Mouse (Mus musculus) monocyte, adult 2 months (primary cell): ENCODE measurements around the gene Cyba.

Experiments used
- DNase-seq, 2 experiments: peaks; one replicate each; pipeline ENCODE4 v3.0.0; 2022; ENCODE audit warnings: low spot score in 2 of 2, low read depth in 1 of 2

Cyba gene

DNA sequence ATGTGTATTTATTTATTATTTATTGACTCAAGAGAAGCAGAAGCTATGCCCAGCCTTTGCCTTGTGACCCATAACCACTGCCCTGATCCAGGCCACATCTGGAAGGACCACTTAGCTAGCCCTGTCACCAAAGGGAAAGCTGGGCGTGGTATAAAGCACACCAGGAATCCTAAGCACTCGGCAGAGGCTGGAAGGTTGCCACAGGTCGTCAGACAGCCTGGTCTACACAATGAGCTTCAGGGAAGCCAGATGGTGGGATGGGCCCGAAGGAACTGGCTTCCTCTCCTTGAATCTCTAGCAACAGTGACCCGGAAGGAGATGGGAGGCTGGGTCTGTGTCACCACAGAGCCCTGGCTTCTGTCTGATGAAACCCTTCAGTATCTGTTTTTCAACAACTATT, 9.1 kb downstream of the Cyba start:
- DNase-seq, result no peak

DNA sequence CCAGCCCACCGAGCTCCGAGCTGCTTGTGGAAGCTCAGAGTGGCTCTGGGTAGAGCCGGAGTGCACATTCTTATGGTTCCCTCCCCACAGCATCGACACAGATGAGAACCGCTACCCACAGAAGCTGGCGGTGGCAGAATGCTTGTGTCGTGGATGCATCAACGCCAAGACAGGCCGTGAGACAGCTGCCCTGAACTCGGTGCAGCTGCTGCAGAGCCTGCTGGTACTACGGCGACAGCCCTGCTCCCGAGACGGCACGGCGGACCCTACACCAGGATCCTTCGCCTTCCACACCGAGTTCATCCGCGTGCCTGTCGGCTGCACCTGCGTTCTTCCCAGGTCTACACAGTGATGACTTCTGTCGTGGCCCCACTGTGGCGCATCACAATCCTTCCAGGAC, 9.5 kb downstream of the Cyba start:
- DNase-seq, result no peak

DNA sequence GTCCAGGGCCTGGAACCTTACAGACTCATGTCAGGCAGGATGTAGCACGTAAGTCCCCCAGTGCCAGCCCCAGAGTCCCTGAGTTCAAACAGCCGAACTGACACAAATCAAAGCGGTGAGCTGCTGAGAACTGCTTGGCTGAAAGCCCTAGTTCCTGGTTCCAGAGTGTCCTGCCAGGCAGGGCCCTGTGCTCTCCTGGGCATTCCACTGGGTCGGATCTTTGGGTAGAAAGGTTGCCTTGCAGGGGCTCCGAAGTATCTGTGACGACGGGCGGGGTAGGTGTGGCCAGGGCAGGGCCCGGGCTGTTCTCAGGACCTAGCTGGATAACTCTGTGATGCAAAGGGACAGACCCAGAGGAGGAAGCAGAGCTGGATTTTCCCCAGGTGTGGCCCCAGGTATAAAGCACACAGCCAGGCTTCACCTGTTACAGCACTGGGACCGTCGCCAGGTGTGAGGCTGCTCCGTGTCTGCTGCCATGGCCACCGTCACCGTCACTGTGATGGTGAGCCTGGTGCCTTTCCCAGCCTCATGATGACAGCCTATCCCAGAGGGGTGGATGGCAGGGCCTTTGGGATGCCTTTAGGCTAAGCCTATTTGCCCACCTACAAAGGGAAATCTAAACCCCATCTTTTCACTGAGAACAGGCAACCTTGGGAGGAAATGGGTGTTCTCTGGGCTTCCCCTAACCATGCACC, 11.2 kb downstream of the Cyba start, which contains the start of gene Il17c:
Gene Il17c (plus strand): TSS at position 645 of the 695 bp plus-strand sequence.
- DNase-seq, result no peak

DNA sequence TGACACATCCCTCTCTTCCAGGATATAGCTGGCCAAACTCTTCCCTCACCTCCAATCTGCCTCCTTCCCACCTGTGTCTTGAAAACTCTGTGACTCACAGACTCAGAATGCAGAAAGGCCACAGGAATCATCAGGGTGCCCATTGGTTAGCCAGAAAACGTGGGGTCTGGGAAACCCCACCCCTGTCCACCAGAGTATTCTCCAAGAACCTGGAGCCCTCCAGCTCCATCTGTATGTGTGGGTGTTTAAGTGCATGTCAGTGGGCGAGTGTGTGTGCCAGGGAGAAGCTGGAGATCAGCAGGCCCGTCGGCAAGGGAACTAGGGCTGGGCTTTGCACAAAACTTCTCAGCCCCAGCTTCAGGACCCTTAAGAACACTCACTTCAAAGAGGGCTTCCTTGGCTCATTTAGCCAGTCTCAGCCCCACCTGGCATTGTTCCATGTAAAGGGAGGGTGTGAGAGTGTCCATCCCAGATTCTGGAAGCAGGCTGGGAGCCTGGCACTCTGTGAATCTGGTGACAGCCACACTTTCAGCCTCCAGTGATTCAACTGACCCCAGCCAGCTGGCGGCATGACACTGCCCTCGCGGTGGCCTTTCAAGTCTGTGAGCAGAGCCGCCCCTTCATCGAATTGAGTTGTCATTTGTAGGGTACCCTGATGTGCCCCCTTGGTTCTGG, 12.7 kb downstream of the Cyba start:
- no peak for DNase-seq

DNA sequence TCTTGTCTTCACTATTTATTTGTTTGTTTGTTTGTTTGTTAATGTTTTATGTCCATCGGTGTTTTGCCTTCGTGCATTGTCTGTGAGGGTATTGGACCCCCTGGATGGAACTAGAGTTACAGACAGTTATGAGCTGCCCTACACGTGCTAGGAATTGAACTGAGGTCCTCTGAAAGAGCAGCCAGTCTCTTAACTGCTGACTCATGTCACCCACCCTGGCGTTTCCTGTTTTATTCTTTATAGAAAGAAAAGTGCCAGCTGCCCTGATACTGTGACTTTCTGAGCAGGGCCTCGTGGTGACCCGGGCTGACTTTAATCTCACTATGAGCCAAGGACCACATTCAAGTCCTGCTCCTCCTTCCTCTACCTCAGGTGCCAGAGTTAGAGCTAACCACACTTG, 17.2 kb downstream of the Cyba start:
- no peak for DNase-seq

DNA sequence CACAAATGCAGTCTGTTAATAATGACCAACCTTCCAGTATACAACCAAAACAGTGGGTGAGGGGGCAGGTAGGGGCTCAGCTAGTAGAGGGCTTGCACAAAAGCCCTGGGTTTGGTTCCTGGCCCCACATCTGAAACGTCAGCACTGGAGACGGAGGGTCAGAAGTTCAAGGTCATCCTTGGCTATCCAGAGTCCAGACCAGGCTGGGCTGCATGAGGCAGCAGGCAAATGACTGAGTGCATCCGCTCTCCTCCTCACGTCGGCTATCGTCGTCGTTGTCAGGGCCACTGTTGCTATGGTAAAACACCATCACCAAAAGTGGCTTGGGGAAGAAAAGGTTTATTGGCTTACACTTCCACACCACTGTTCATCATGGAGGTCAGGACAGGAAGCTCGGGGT, 18.4 kb downstream of the Cyba start:
- no peak for DNase-seq

DNA sequence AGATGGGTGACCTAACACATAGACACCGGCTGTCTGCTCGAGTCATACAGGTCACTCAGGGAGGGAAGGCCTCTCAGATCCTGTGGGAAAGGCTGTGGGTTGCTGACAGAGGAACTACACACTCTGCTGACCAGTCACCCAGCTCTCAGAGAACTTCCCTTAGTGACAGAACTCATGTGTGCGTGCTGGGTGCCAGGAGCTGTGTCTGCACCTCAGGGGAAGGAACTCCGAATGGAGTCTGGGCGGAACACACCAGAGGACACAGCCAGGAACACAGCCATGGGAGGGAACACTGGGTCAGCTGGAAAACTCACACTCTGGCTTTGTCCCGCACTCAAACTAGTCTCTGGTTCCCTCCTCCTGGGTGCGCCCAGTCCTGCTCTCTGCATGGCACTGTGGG, 25.1 kb downstream of the Cyba start:
- no peak for DNase-seq

DNA sequence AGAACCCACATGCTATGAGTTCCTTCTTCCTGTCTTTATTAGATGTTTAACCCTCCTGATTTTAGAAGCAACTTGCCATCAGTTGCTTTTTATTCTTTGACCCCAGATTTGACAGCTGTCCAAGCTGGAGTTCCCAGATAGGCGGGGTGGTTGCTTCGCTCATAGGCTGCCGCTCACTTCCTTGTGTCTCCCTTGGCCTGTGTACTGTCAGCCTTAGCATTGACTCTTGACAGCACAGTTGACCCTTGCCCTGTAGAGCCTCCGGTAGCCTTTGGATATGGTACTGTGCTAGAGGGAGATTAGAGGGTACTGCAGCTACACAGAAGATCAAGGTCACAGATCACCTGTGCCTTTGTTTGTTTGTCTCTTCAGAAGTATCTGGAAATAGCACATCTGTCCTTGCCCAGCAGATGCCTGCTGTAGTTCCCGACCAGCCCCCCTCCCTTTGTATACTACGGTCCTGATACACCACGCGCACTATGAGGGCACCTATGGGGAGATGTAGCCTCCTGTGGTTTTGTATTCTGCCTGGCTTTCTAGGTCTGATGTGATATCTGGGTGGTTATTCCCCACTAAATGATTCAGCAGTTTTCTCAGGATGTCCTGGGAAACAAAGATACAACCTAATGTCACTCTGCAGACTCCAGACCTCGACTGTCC, 27.5 kb downstream of the Cyba start:
- no peak for DNase-seq

DNA sequence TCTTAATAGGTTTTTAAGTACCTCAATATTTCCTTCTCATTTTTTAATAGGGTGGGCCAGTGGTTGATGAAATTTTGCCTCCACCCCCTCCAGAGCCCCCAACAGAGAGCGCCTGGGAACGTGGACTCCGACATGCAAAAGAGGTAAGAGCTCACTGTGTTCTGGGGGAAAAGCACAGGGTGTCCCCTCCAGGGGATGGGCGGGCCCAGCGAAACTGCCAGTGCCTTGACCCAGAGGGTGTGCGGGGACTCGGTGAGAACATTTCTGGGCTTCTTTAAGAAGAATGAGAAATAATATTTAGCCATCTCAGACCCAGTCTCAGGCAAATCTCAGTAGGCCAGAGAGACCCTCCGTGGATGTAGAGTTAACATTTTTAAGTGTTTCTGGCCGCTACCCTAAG, 34.5 kb downstream of the Cyba start:
- DNase-seq, result no peak

DNA sequence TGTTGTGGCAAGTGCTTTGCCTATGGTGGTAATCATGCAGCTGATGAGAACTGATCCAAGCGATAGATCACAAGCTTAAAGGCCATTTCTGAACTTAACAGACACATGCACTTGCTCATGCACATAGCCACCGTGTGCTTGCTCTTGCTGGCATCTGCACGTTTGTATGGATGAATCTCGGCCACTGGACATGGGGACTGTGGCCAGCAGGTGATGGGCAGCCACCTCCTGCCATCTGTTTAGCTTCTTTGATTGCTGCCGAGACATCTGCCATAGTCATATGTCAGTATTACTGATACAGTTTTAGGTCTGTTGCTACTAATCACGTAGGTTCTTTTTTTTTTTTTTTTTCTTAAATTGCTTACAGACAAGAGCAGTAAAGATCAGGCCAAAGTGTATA, 37.4 kb downstream of the Cyba start:
- DNase-seq, result no peak

DNA sequence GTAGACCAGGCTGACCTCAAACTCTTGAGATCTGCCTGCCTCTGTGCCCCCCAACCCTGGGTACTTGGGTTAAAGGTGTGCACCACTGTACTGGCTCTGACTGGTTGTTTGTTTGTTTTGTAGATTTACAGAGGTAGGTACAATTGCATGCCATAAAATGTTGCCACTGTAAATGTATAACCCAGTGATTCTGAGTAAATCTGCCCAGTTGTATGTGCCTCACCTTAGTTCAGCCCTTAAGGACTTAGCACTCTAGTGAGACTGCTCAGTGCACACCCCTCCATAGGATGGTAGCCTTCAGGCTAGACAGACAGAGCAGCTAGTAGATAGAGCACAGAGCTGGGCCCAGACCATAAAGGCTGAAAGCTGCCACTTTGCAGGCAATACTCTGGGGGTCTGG, 39.0 kb downstream of the Cyba start:
- no peak for DNase-seq

DNA sequence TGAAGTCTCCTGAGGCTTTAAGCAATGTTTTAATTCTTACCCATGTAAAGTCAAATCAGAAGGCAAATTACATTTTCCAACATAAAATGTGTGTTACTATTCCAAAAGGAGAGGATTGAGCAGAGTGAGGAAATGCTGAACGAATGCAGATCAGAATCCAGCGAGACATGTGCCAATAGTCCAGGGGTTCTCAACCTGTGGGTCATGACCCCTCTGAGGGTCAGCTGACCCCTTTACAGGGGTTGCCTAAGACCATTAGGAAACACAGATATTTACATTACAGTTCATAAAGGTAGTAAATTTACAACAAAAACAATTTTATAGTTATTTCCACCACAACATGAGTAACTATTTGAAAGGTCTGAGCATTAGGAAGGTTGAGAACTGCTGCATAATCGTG, 42.0 kb downstream of the Cyba start:
- DNase-seq, result no peak

DNA sequence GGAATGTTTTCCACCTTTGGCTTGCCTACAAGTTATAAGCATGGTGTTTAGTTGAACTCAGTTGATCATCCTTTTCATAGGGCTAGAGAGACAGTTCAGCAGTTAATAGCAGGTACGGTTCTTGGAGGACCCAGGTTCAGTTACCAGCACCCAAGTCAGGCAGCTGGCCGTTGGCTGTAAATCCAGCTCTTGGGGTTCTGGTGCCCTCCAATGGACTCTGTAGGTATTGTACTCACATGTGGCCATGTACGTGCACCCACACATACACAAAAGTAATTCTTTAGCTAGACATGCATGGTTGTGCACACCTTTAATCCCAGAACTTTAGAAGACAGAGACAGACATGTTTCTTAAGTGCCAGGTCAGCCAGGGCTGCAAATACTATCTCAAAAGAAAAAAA, 43.4 kb downstream of the Cyba start:
- DNase-seq, result no peak

DNA sequence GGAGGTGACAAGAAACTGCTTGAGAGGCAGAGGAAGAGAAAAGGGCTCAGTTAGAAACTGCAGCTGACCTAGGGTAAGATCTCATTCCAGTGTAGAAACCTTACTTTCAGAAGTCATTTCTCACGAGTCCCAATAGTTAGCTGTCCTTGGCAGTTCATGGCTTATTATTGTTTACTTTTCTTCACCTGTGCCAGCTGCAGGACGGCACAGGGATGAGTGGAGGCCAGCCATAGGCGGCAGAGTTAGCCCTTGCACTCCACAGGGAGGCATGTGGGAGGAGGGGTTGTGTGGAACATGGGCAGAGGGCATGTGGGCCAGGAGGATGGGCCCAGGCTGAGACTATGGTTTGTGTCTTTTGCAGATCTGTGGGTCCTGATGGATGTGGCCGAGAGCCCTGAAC, 49.7 kb downstream of the Cyba start:
- DNase-seq, result no peak

DNA sequence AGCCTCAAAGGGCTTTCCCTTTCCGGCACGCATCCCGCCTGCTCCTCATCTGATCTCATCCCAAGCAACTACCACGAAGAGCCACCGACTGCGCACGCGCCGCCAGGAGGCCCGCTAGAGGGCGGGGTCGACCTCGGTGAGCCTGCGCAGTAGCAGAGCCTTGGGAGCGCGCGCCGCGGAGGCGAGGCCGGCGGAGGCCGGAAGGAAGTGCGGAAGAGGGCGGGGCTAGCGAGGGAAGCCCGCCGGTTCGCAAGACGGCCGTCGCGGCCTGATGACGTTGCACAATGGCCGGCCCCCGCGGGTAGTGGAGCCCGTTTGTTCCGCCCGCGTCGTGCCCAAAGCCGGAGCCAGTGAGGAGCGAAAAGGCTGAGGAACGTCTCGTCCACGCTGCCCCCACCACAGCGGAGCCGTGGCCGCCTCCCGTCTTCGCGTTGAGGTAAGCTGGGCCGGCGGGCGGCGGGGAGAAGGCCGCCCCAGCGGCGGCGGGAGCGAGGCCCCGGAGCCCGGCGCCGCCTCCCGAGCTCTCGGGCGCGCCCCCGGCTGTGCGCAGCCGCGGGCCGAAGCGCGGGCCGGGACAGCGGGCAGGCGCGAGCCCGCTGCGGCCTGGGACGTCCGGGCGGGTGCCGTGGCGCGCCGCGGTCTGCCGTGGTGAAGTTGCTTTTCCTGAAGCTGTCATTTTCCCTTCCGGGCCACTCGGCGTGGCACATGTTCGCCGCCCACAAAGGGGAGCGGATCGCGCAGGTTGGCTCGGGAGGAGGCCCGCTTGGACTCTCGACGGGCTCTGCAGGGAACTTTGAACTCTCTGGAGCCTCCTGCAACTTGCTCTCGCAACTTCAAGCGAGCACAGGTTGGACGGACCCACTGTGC, 56.1 kb downstream of the Cyba start, which contains the start of gene Zc3h18:
Gene Zc3h18 (plus strand): TSS at position 245 of the 867 bp plus-strand sequence.
- DNase-seq, result peak; percentile 97

DNA sequence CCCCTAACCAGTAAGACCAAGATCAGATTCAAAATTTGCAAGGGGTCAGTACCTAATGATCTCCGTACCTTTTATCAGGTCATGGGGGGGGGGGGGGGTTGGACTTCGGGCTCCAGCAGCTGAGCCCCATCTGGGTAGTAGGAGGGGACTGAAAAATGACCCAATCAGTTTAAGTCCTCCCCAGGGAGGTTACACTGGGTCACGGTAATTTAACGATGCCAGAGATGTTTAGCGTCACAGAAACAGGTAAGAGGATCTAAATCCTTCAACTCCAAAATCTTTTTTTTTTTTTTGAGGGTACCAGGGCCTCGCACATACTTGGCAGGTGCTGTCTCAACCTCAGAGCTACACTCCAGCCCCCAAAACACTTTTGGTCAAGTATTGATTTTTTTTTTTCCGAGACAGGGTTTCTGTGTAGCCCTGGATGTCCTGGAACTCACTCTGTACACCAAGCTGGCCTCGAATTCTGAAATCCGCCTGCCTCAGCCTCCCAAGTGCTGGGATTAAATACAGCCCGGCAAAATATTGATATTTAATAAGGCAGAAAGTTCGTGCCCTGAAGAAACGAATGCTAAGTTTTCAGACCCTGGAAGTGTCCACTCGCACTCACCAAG, 56.9 kb downstream of the Cyba start:
- no peak for DNase-seq

DNA sequence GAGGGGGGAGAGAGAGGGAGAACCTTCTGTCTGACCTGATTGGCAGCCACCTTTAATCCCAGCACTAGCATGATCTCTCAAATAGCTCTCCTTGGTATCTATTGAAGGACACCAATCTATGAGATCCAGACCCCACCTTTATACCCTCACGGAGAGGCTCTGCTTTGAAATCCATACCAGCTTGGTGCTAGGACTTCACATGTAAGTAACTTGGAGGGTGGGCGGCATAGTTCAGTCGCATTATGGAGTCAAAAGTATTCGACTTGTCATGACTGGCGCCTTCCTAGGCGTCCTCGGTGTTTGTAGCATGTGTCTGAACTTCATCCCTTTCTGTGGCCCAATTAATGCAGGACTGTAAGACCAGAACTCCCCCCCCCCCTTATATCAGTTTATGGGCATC, 57.4 kb downstream of the Cyba start:
- DNase-seq, result no peak
